Mouse (Mus musculus) midbrain, embryonic 14.5 days (tissue): ENCODE results near the gene Celf5. TPM values are rescaled to one million over a fixed set of nuclear protein-coding genes. Genes with fewer than 3 reads are reported as not detected.

Experiments used
- ATAC-seq: fragments of 200-750 bp; cut with Nextera tagmentation; 2 replicates; pipeline ENCODE4 v1.8.0; 2017; ENCODE audit warnings: moderate number of reproducible peaks, moderate library complexity; ENCODE audit not compliant: low FRiP score, low TSS enrichment
- DNase-seq: peaks from one replicate; pipeline ENCODE4 v3.0.0-alpha.2; 2015
- H3K27ac ChIP-seq: fragments of 300-500 bp; sonication (generic); replicated peaks from 2 replicates; pipeline ENCODE4 v1.5.1; 2014; ENCODE audit warnings: mild to moderate bottlenecking, low read depth, low read length, moderate library complexity
- H3K27me3 ChIP-seq: fragments of 300-500 bp; sonication (generic); 2 replicates; pipeline ENCODE4 v1.6.1; 2014; ENCODE audit warnings: low read length, control low read depth, mixed read lengths; ENCODE audit not compliant: control insufficient read depth, insufficient read depth
- H3K36me3 ChIP-seq: fragments of 300-500 bp; sonication (generic); 2 replicates; pipeline ENCODE4 v1.6.1; 2014; ENCODE audit warnings: low read length, control low read depth; ENCODE audit not compliant: control insufficient read depth, insufficient read depth
- H3K4me1 ChIP-seq: fragments of 300-500 bp; sonication (generic); 2 replicates; pipeline ENCODE4 v1.6.1; 2014; ENCODE audit warnings: mild to moderate bottlenecking, antibody characterized with exemption, low read length, control low read depth; ENCODE audit not compliant: control insufficient read depth, insufficient read depth
- H3K4me2 ChIP-seq: fragments of 300-500 bp; sonication (generic); 2 replicates; pipeline ENCODE4 v1.6.1; 2014; ENCODE audit warnings: mild to moderate bottlenecking, low read length, moderate library complexity
- H3K4me3 ChIP-seq: fragments of 300-500 bp; sonication (generic); replicated peaks from 2 replicates; pipeline ENCODE4 v1.5.1; 2014; ENCODE audit warnings: low read depth, low read length
- H3K9ac ChIP-seq: fragments of 300-500 bp; sonication (generic); replicated peaks from 2 replicates; pipeline ENCODE4 v1.6.1; 2014; ENCODE audit warnings: mild to moderate bottlenecking, low read length, moderate library complexity
- H3K9me3 ChIP-seq: fragments of 300-500 bp; sonication (generic); 2 replicates; pipeline ENCODE4 v1.6.1; 2016; ENCODE audit warnings: low read length, control low read depth, mixed read lengths; ENCODE audit not compliant: control insufficient read depth
- WGBS: fragments of 180-500 bp; shearing (Covaris S2); extraction: QIAGEN DNeasy Blood & Tissue Kit; methylation state at CpG from one replicate; pipeline ENCODE4 v1.1.7; 2014; 5-methylcytosine and 5-hydroxymethylcytosine counted together
- polyA plus RNA-seq: library from polyadenylated mRNA; unstranded; fragments of >200 nt; fragmentation: Nextera tagmentation; extraction: Ambion mirVana; gene quantifications from 2 replicates; pipeline ENCODE4 v1.2.1, GENCODE M21; 2014

The Celf5 gene
- polyA plus RNA-seq, 1 experiment from 2014 or later = 61.3 TPM

DNA sequence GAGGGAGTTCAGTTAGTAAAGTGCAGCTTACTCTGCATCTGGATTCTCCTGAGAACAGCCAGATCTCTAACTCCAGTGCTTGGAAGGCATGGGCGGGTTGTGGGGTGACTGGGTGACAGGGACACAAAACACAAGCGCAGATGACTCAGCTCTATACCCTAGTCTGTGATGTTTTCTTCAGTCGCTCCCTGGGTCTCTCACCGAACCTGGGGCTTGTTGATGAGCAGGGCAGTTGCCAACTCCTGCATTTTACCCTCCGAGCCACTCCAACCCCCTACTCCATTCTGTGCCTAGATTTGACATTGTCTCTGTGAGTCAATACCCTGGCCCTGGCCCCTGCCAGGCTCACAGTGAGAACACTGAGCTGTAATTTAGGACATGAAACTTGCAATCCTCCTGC lies 19.4 kb upstream of the Celf5 start:
- Histone ChIP-seq H3K27ac (no peak overlapping the region), H3K27me3 (no peaks in the 10 kb centered on the region), H3K4me2 (no peak overlapping the region), H3K4me1 (peaks cover 7% of the 10 kb centered on the region; the same call in 1 of the 2 replicates), H3K36me3 (no peaks in the 10 kb centered on the region), H3K4me3 (no peak overlapping the region), H3K9ac (no peak overlapping the region), H3K9me3 (no peaks in the 10 kb centered on the region)
- ATAC-seq = no peak
- DNase-seq = no peak
- 90% methylated on average over 5 of the region's 5 CpGs for WGBS

DNA sequence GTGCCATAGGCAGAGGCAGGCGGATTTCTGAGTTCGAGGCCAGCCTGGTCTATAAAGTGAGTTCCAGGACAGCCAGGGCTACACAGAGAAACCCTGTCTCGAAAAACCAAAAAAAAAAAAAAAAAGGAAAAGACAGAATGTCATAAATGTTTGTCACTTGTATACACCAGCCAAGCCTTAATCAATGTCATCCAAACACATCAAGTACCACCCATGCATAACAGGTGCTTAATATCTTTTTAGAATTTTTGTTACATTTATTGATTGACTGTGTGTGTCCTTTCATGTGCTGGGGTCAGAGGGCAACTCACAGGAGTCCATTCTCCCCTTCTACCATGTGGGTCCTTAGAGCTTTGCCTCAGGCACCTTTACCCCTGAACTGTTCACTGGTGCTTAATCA lies 17.5 kb upstream of the Celf5 start, which contains the start of gene S1pr4:
TSS of gene S1pr4 (minus strand) at position 101 of the 400 bp plus-strand sequence.
- Histone ChIP-seq H3K27ac (no peak within 1 kb of the TSS), H3K27me3 (no peaks in the 10 kb centered on the region), H3K36me3 (no peaks in the 10 kb centered on the region), H3K4me1 (peaks cover 14% of the 10 kb centered on the region), H3K9ac (no peak within 1 kb of the TSS), H3K9me3 (no peaks in the 10 kb centered on the region), H3K4me3 (no peak within 1 kb of the TSS), H3K4me2 (no peak within 1 kb of the TSS)
- DNase-seq = no peak
- no peak for ATAC-seq
- 80% methylated on average over 3 of the region's 3 CpGs for WGBS

DNA sequence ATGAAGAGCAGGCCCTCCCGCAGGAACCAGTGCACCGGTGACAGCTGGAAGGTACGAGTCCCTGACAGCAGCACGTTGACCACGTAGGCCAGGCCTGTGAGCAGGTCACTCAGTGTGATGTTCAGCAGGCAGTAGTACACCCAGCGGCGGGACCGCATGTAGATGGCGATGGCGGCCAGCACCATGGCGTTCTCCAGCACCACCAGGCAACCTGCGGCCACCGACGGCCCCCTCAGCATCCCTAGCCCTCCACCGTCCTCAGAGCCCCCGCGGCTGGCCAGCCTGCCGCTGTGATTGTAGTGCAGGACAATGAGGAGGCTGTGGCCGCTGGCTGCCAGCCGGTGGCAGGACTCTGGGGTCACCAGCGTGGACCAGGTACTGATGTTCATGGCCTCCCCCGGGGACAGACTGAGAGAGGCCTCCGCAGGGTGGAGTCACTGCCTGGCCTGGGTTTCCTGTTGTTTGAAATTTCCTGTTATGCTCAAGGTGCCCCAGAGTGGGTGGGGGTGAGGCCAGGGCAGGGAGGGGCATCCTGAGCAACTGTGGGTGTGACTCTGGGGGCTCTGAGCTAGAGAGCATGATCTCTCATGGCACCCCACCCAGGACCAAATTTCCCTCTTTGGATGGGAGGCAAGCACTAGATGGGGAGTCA lies 16.9 kb upstream of the Celf5 start:
- no peak overlapping the region for H3K4me2 ChIP-seq
- no peaks in the 10 kb centered on the region for H3K36me3 ChIP-seq
- WGBS = 76% methylated on average over 23 of the region's 23 CpGs
- no peak for ATAC-seq
- no peak overlapping the region for H3K9ac ChIP-seq
- H3K9me3 ChIP-seq = no peaks in the 10 kb centered on the region
- H3K4me1 ChIP-seq = peaks cover 17% of the 10 kb centered on the region
- H3K27me3 ChIP-seq = no peaks in the 10 kb centered on the region
- no peak overlapping the region for H3K4me3 ChIP-seq
- H3K27ac ChIP-seq = no peak overlapping the region
- no peak for DNase-seq

DNA sequence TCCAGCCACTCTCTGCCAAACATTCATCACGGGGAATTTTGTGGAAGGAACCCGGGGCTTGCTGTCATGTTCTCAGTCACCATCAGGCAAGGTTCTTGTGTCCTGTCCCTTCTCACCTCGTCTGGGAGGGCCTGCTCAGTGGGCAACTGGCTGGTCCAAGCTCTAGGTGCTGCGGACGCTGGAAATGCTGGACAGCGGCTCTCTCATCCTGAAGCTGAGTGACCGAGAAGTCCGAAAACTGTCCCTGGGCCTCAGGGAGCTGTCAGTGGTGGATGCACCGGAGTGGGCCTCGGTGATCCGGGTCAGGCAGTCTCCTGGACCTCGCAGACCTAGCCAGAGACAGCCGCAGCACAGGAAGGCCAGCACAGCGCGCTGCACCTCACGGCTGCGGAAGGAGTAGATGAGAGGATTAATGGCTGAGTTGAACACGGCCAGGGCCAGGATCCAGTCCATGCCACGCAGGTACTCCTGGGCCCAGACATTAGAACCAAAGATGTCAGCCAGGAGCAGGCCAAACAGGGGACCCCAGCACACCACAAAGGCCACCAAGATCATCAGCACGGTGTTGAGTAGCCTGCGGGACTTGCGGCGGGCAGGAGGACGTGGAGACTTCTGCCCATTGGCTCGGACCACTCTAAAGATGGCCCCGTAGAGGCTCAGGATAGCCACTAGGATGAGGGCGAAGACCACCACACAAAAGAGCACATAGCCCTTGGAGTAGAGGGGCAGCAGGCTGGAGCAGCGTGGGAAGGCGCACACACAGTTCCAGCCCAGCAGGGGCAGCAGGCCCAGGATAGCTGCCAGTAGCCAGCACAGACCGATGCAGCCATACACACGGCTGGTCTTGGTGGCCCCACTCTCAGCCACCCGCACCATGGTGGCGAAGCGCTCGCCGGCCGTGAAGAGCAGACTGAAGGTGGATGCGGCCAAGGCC lies 16.1 kb upstream of the Celf5 start:
- no peak overlapping the region for H3K4me3 ChIP-seq
- peaks cover 17% of the 10 kb centered on the region for H3K4me1 ChIP-seq
- DNase-seq (no peak), ATAC-seq (no peak)
- H3K4me2 ChIP-seq = no peak overlapping the region
- no peaks in the 10 kb centered on the region for H3K36me3 ChIP-seq
- 88% methylated on average over 38 of the region's 38 CpGs for WGBS
- H3K9ac ChIP-seq = 0 out of 2 replicates have a peak overlapping the region, but pooled peaks have one; percentile 12
- H3K9me3 ChIP-seq = no peaks in the 10 kb centered on the region
- no peaks in the 10 kb centered on the region for H3K27me3 ChIP-seq
- no peak overlapping the region for H3K27ac ChIP-seq

DNA sequence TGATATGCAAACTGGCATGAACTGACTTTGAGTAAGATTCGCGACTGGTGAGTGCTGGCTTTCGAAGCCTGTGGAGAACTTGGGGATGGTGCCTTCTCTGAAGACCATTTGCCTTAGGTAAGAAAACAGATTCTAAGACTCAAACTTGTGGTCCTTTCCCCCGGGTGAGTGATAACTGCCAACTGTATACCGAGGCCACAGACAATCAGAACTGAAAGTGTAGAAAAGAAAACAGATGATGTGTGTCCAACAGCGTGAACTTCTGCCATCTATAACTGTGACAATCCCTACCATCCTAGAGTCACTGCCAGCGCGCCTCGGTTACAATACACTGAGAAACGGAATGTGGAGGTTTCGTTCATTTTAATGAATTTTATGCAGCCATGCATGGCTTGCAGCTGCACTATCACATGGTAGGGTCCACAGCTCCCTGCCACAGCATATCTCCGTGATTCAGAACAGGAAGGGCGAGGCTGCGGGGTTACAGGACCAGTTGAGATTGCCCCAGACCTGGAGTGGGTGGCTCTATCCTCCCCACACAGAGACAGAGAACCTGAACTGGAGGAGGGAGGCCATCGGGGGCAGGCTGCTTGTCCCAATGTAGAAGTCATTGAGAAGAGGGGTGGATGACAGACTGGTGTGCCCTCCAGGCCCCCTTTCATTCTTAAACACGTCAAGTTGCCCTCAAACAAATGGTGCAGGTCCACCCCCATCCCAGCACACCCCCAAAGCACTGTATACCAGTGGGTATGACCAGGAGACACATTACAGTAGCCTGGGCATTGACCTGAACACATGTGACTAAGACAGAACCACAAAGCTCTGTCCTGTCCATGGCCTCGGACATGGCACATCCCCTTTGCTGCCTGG lies 15.1 kb upstream of the Celf5 start:
- Histone ChIP-seq H3K4me3 (peak overlapping the region; percentile 80), H3K27me3 (no peaks in the 10 kb centered on the region), H3K4me2 (peak overlapping the region; percentile 96), H3K36me3 (peaks cover 6% of the 10 kb centered on the region), H3K27ac (peak overlapping the region; percentile 75; the same call in 1 of the 2 replicates), H3K9me3 (no peaks in the 10 kb centered on the region), H3K9ac (peak overlapping the region; percentile 55; the same call in 1 of the 2 replicates), H3K4me1 (peaks cover 17% of the 10 kb centered on the region)
- no peak for DNase-seq
- ATAC-seq = no peak
- 79% methylated on average over 17 of the region's 17 CpGs for WGBS

DNA sequence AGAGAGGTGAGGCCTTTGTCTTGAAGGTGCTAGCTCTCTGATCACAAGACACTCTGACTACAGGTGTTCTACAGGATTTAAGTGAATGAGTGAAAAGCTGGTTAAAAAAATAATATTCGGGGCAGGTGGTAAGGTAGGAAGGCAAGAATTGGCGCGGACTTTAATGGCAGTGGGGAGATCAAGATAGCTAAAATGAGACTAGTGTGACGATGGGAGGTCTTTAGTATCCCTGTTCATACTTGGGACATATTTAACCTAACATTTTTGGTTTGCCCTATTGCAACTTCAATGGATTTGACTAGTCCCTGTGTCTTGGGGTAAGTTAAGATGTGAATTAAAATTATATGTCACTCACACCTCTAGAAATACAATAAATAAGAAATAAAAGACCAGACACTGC lies 14.5 kb upstream of the Celf5 start:
- peak overlapping the region; percentile 80 for H3K4me3 ChIP-seq
- peaks cover 17% of the 10 kb centered on the region for H3K4me1 ChIP-seq
- DNase-seq = no peak
- WGBS = 40% methylated on average over 4 of the region's 4 CpGs
- peak overlapping the region; percentile 96 for H3K4me2 ChIP-seq
- H3K9me3 ChIP-seq = no peaks in the 10 kb centered on the region
- H3K36me3 ChIP-seq = peaks cover 13% of the 10 kb centered on the region
- H3K27me3 ChIP-seq = no peaks in the 10 kb centered on the region
- no peak for ATAC-seq
- peak overlapping the region; percentile 55 for H3K9ac ChIP-seq
- peak overlapping the region; percentile 75 for H3K27ac ChIP-seq

DNA sequence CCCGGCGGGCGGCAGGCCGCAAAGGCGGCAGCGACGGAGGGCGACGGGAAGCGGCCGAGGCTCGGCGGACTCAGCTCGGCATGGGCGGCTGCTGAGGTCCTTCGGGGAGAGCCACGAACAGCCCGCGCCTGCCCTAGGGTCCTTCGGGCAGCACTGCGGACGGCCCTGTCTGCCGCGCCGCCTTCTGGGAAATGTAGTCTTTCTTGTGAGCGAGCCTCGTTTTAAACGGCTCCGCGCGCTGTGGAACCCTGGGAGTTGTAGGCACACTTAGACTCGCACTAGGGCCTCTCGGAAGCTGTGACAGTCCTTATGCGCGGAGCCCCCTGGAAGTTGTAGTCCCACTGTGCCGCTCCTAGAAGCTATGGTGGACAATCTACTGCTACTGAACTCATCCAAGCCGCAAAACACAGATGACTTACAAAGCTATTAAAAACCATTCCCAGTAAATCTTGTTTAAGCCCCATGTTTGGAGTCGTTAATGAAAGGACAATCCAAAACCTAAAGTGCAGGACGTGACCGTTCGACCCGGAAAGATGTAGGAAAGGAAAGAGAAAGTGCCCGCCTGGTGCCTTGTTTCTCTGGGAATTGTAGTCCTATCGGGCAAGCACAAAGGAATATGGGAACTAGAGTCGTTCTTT lies 13.9 kb upstream of the Celf5 start, which contains the start of gene Ncln:
TSS of gene Ncln (minus strand) at position 129 of the 638 bp plus-strand sequence.
- peak within 1 kb of the TSS; percentile 75 for H3K27ac ChIP-seq
- H3K4me2 ChIP-seq = peak within 1 kb of the TSS; percentile 96
- H3K9ac ChIP-seq = peak within 1 kb of the TSS; percentile 77
- H3K4me3 ChIP-seq = peak within 1 kb of the TSS; percentile 80
- DNase-seq (peak; percentile 99), ATAC-seq (peak; percentile 94)
- no peaks in the 10 kb centered on the region for H3K9me3 ChIP-seq
- H3K27me3 ChIP-seq = no peaks in the 10 kb centered on the region
- H3K4me1 ChIP-seq = peaks cover 17% of the 10 kb centered on the region
- peaks cover 19% of the 10 kb centered on the region for H3K36me3 ChIP-seq
- under 1% methylated on average over 45 of the region's 45 CpGs for WGBS
